Mouse (Mus musculus) lung, postnatal 0 days (tissue): ENCODE results near the gene Cntnap5b.

Experiments used
- CTCF ChIP-seq: IDR thresholded peaks from 2 replicates; pipeline ENCODE4 v1.5.1; 2016; ENCODE audit warnings: antibody characterized with exemption, mild to moderate bottlenecking
- EP300 ChIP-seq: IDR thresholded peaks from 2 replicates; pipeline ENCODE4 v1.6.1; 2016; ENCODE audit warnings: antibody characterized with exemption, mild to moderate bottlenecking, control low read depth

DNA sequence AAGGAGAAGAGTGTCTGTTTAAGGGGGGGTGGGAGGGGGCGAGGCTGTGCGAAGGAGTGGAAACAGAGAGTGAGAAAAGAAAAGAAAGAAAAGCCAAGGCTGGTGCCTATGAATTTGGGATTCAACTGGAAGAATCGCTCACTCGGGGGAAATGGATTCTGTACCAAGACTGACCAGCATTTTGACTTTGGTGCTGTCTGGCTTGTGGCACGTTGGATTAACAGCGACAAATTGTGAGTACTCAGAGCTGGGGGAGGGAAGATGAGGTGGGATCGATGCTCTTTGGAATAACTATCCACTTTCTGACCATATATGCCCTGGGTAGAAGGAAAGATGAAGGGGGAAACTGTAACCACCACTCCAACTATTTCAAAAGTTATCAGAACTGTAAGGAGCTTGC lies at the start of gene Cntnap5b:
- no peak for TF ChIP-seq CTCF
- no peak for TF ChIP-seq EP300
